Mouse (Mus musculus): Measurements from ENCODE around the gene Ccdc169. TPM values are rescaled to one million over a fixed set of nuclear protein-coding genes. Genes with fewer than 3 reads are reported as not detected.

Gene Ccdc169
- total and polyA plus RNA-seq, 3 experiments: 0.19 TPM; not detected in 2

- Histone ChIP-seq H3K4me1 (ENCODE audit: control insufficient read depth in 1 of 2, insufficient read depth in 2 of 2, low read length in 2 of 2) (no peaks in the 10 kb centered on the region), H3K36me3 (ENCODE audit: control insufficient read depth in 1 of 2, insufficient read depth in 2 of 2, low read length in 2 of 2) (no peaks in the 10 kb centered on the region), H3K27me3 (ENCODE audit: control insufficient read depth in 1 of 2, insufficient read depth in 2 of 2, low read length in 2 of 2) (no peaks in the 10 kb centered on the region), H3K79me2 (ENCODE audit: control insufficient read depth, insufficient read depth, low read length, poor library complexity) (no peaks in the 10 kb centered on the region), H3K4me3 (ENCODE audit: control insufficient read depth in 1 of 2, insufficient read depth in 1 of 2, low read depth in 2 of 2, low read length in 2 of 2) (no peak overlapping the region), H3K9me3 (replicated peaks; ENCODE audit: insufficient read depth, low read length) (no peaks in the 10 kb centered on the region), H3K27ac (ENCODE audit: control insufficient read depth, low read depth, low read length) (no peak overlapping the region), H3K9ac (ENCODE audit: control insufficient read depth, low read depth, low read length, poor library complexity, severe bottlenecking) (no peak overlapping the region)
- DNase-seq (ENCODE audit: low read depth, low spot score): no peak
- TF ChIP-seq ZNF384 (IDR thresholded peaks at IDR 0.05; ENCODE audit: low read depth, low read length): no peak
- no peak for TF ChIP-seq GATA1 (IDR thresholded peaks at IDR 0.05; ENCODE audit: low read depth, low read length)
- no peak for TF ChIP-seq MYC (IDR thresholded peaks at IDR 0.05; ENCODE audit: low read depth, low read length)
- TF ChIP-seq MEF2A (IDR thresholded peaks at IDR 0.05; ENCODE audit: extremely low read depth, insufficient replicate concordance, low read depth, low read length, poor library complexity, severe bottlenecking): no peak
- no peak for TF ChIP-seq USF1 (IDR thresholded peaks at IDR 0.05; ENCODE audit: low read depth, low read length)
- TF ChIP-seq HCFC1 (IDR thresholded peaks at IDR 0.05; ENCODE audit: low read depth, low read length): no peak
- no peak for TF ChIP-seq NRF1 (IDR thresholded peaks at IDR 0.05; ENCODE audit: insufficient read depth, low read depth, low read length, poor library complexity, severe bottlenecking)
These were observed 7.8 kb downstream of the Ccdc169 start for GRCm38 (mm10) chr3:55144916-55145315.

- Histone ChIP-seq H3K9me3 (replicated peaks; ENCODE audit: insufficient read depth, low read length) (no peaks in the 10 kb centered on the region), H3K27ac (ENCODE audit: control insufficient read depth, low read depth, low read length) (no peak overlapping the region), H3K79me2 (ENCODE audit: control insufficient read depth, insufficient read depth, low read length, poor library complexity) (no peaks in the 10 kb centered on the region), H3K4me1 (ENCODE audit: control insufficient read depth in 1 of 2, insufficient read depth in 2 of 2, low read length in 2 of 2) (no peaks in the 10 kb centered on the region), H3K4me3 (ENCODE audit: control insufficient read depth in 1 of 2, insufficient read depth in 1 of 2, low read depth in 2 of 2, low read length in 2 of 2) (no peak overlapping the region), H3K36me3 (ENCODE audit: control insufficient read depth in 1 of 2, insufficient read depth in 2 of 2, low read length in 2 of 2) (no peaks in the 10 kb centered on the region), H3K9ac (ENCODE audit: control insufficient read depth, low read depth, low read length, poor library complexity, severe bottlenecking) (no peak overlapping the region), H3K27me3 (ENCODE audit: control insufficient read depth in 1 of 2, insufficient read depth in 2 of 2, low read length in 2 of 2) (no peaks in the 10 kb centered on the region)
- TF ChIP-seq HCFC1 (IDR thresholded peaks at IDR 0.05; ENCODE audit: low read depth, low read length): no peak
- TF ChIP-seq SMC3 (IDR thresholded peaks at IDR 0.05; ENCODE audit: low read depth, low read length): no peak
- TF ChIP-seq ZKSCAN1 (IDR thresholded peaks at IDR 0.05; ENCODE audit: low read depth, low read length): no peak
- TF ChIP-seq MAX (IDR thresholded peaks at IDR 0.05; ENCODE audit: low read length): no peak
- TF ChIP-seq MYC (IDR thresholded peaks at IDR 0.05; ENCODE audit: low read depth, low read length): no peak
- no peak for TF ChIP-seq POLR2AphosphoS2 (IDR thresholded peaks at IDR 0.05; ENCODE audit: low read length)
- no peak for TF ChIP-seq BHLHE40 (IDR thresholded peaks at IDR 0.05; ENCODE audit: borderline replicate concordance, low read depth, low read length)
- TF ChIP-seq GABPA (IDR thresholded peaks at IDR 0.05; ENCODE audit: low read depth, low read length): no peak
- TF ChIP-seq ELF1 (IDR thresholded peaks at IDR 0.05; ENCODE audit: low read depth, low read length): no peak
- TF ChIP-seq USF2 (IDR thresholded peaks at IDR 0.05; ENCODE audit: borderline replicate concordance in 1 of 2, insufficient read depth in 1 of 2, low read depth in 1 of 2, low read length in 2 of 2): no peak
- TF ChIP-seq ZC3H11A (IDR thresholded peaks at IDR 0.05; ENCODE audit: low read depth, low read length): no peak
- TF ChIP-seq MEF2A (IDR thresholded peaks at IDR 0.05; ENCODE audit: extremely low read depth, insufficient replicate concordance, low read depth, low read length, poor library complexity, severe bottlenecking): no peak
- no peak for TF ChIP-seq NELFE (IDR thresholded peaks at IDR 0.05; ENCODE audit: low read depth, low read length)
- TF ChIP-seq CHD1 (IDR thresholded peaks at IDR 0.05; ENCODE audit: low read depth, low read length): no peak
- no peak for TF ChIP-seq GATA1 (IDR thresholded peaks at IDR 0.05; ENCODE audit: low read depth, low read length)
- TF ChIP-seq POLR2A (IDR thresholded peaks at IDR 0.05; ENCODE audit: control insufficient read depth in 1 of 2, insufficient read depth in 1 of 2, low read depth in 1 of 2, low read length in 2 of 2, poor library complexity in 1 of 2): no peak
- no peak for TF ChIP-seq MXI1 (IDR thresholded peaks at IDR 0.05; ENCODE audit: low read depth, low read length)
- no peak for TF ChIP-seq JUND (IDR thresholded peaks at IDR 0.05; ENCODE audit: low read depth, low read length)
- no peak for DNase-seq (ENCODE audit: low read depth, low spot score)
These were observed 9.3 kb downstream of the Ccdc169 start for GRCm38 (mm10) chr3:55146441-55146840.

All from MEL (cell line).